Mouse (Mus musculus) heart, postnatal 0 days (tissue): Measurements from ENCODE around the gene 1600014C10Rik. TPM values are rescaled to one million over a fixed set of nuclear protein-coding genes. Genes with fewer than 3 reads are reported as not detected.

Source experiments
- ATAC-seq: fragments of 200-750 bp; cut with Nextera tagmentation; 2 replicates; pipeline ENCODE4 v1.8.0; 2017; ENCODE audit warnings: low read depth, moderate number of reproducible peaks, moderate library complexity; ENCODE audit not compliant: insufficient read depth
- DNase-seq: peaks from one replicate; pipeline ENCODE4 v3.0.0-alpha.2; 2016; ENCODE audit warnings: low spot score
- H3K27ac ChIP-seq: fragments of 300-500 bp; sonication (generic); 2 replicates; pipeline ENCODE4 v1.5.1; 2014; ENCODE audit warnings: low read depth, mild to moderate bottlenecking
- H3K27me3 ChIP-seq: fragments of 300-500 bp; sonication (generic); 2 replicates; pipeline ENCODE4 v1.6.1; 2014; ENCODE audit warnings: low read length, mixed read lengths; ENCODE audit not compliant: control insufficient read depth, insufficient read depth
- H3K36me3 ChIP-seq: fragments of 300-500 bp; sonication (generic); replicated peaks from 2 replicates; pipeline ENCODE4 v1.6.1; 2014; ENCODE audit warnings: low read length, mixed read lengths; ENCODE audit not compliant: control insufficient read depth, insufficient read depth
- H3K4me1 ChIP-seq: fragments of 300-500 bp; sonication (generic); 2 replicates; pipeline ENCODE4 v1.6.1; 2014; ENCODE audit warnings: antibody characterized with exemption; ENCODE audit not compliant: control insufficient read depth, insufficient read depth
- H3K4me2 ChIP-seq: fragments of 300-500 bp; sonication (generic); 2 replicates; pipeline ENCODE4 v1.6.1; 2014; ENCODE audit warnings: low read depth, mild to moderate bottlenecking, low read length, moderate library complexity
- H3K4me3 ChIP-seq: fragments of 300-500 bp; sonication (generic); 2 replicates; pipeline ENCODE4 v1.5.1; 2014; ENCODE audit warnings: low read depth, low read length
- H3K9ac ChIP-seq: fragments of 300-500 bp; sonication (generic); replicated peaks from 2 replicates; pipeline ENCODE4 v1.6.1; 2014; ENCODE audit warnings: low read depth, low read length, mixed read lengths
- H3K9me3 ChIP-seq: fragments of 300-500 bp; sonication (generic); replicated peaks from 2 replicates; pipeline ENCODE4 v1.6.1; 2016; ENCODE audit warnings: low read length; ENCODE audit not compliant: control insufficient read depth
- CTCF ChIP-seq: IDR thresholded peaks from 2 replicates; pipeline ENCODE4 v1.5.1; 2016; ENCODE audit warnings: antibody characterized with exemption, control low read depth, low read depth
- EP300 ChIP-seq: IDR thresholded peaks from 2 replicates; pipeline ENCODE4 v1.6.1; 2016; ENCODE audit warnings: antibody characterized with exemption, low read depth
- WGBS: fragments of 180-500 bp; shearing (Covaris S2); extraction: QIAGEN DNeasy Blood & Tissue Kit; methylation state at CpG from one replicate; pipeline ENCODE4 v1.1.7; 2014; 5-methylcytosine and 5-hydroxymethylcytosine counted together
- polyA plus RNA-seq: library from polyadenylated mRNA; unstranded; fragments of >200 nt; fragmentation: Nextera tagmentation; extraction: Ambion mirVana; gene quantifications from 2 replicates; pipeline ENCODE4 v1.2.1, GENCODE M21; 2015
- total RNA-seq: library from RNA; depleted of rRNA; stranded (reverse); fragments of >200 nt; gene quantifications from 2 replicates; pipeline ENCODE4 v1.2.3, GENCODE M21; 2014; ENCODE audit warnings: low replicate concordance; rRNA removed

1600014C10Rik gene
- total RNA-seq (15.9 and 17.5 TPM in 2 replicates), polyA plus RNA-seq (16.5 and 19.1 TPM in 2 replicates)

DNA sequence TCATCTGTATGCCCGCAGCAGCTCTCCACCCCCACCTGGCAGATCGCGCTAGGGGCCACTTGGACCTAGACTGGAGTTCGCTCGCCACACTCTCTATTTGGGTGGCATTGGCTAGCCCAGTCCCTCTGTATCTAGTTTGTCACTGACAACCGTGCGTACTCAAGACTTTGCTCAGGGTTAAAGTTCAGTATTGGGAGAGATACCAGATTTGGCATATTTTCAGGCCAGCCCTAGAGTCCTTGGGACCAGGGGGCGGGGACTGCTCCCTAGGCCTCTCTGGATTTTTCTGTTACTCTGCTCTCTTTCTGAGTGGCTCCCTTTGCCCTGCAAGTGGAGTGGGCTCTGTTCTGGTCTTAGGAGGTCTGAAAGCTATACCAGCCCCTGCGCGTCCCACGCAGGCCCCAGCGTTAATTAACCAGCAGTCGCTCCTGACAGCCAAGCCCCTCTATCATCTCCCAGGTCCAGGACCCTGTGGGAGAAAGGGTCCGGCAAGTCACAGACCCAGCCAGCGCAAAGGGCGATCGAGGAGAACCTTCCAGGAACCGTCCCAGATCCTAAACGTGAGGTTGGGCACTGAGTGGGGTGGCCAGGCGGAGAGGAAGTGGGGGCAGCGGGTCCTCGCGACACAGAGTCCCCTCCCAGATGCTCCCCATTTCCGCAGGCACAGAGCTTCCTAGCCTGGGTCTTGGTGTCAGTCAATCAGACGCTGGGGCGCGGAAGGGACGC is at the start of gene 1600014C10Rik:
TSS of gene 1600014C10Rik (plus strand) at position 256 of the 726 bp plus-strand sequence.
- no peak for TF ChIP-seq EP300
- H3K27me3 ChIP-seq: no peaks in the 10 kb centered on the region
- H3K4me1 ChIP-seq: peaks cover 10% of the 10 kb centered on the region
- peak within 1 kb of the TSS; percentile 63 for H3K4me3 ChIP-seq
- peak within 1 kb of the TSS; percentile 68 for H3K9ac ChIP-seq
- H3K27ac ChIP-seq: peak within 1 kb of the TSS; percentile 91
- H3K36me3 ChIP-seq: no peaks in the 10 kb centered on the region
- WGBS: 2% methylated on average over 28 of the region's 28 CpGs
- peak; percentile 65 for ATAC-seq
- peak; percentile 46 for DNase-seq
- H3K4me2 ChIP-seq: peak within 1 kb of the TSS; percentile 89
- no peaks in the 10 kb centered on the region for H3K9me3 ChIP-seq

DNA sequence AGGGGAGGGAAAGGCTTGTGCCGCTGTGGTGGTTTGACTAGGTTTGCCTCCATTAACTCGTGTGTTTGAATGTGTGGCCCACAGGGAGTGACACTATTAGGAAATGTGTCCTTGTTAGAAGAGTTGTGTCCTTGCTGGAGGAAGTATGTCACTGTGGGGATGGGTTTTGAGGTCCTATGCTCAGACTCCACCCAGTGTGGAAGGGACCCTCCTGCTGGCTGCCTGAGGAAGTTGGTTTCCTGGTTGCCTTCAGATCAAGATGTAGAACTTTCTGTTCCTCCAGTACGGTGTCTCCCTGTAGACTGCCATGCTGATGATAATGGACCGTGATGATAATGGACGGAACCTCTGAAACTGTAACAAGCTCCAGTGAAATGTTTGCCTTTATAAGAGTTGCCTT is 48.5 kb upstream of the 1600014C10Rik start:
- 87% methylated on average over 5 of the region's 5 CpGs for WGBS
- no peak overlapping the region for H3K9ac ChIP-seq
- no peaks in the 10 kb centered on the region for H3K4me1 ChIP-seq
- no peak overlapping the region for H3K4me3 ChIP-seq
- DNase-seq (no peak), ATAC-seq (no peak)
- TF ChIP-seq EP300 (no peak), CTCF (no peak)
- H3K4me2 ChIP-seq: no peak overlapping the region
- H3K9me3 ChIP-seq: no peaks in the 10 kb centered on the region
- H3K27ac ChIP-seq: no peak overlapping the region
- H3K27me3 ChIP-seq: no peaks in the 10 kb centered on the region
- no peaks in the 10 kb centered on the region for H3K36me3 ChIP-seq

DNA sequence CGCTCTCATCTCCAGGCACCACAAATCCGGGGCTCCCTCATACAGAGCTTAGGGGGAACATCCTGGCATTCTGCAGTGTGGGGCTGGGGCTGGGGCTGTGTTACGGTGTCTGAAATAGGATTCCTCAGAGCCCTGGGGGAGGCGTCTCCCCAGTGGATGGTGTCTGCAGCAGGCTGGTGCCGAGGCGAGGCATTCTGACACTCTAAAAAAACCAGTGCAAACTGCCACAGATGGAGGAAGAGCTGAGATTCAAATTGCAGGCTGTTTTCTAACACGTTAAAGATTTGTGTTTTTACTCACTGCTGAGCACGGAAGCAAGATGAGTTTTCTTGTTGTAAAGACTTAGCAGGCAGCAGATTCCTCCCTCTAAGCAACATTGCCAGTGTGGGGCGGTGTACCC is 42.7 kb upstream of the 1600014C10Rik start:
- H3K9me3 ChIP-seq: no peaks in the 10 kb centered on the region
- no peak overlapping the region for H3K27ac ChIP-seq
- H3K4me3 ChIP-seq: no peak overlapping the region
- DNase-seq (no peak), ATAC-seq (no peak)
- H3K36me3 ChIP-seq: no peaks in the 10 kb centered on the region
- no peaks in the 10 kb centered on the region for H3K4me1 ChIP-seq
- no peak for TF ChIP-seq CTCF
- TF ChIP-seq EP300: no peak
- no peak overlapping the region for H3K9ac ChIP-seq
- WGBS: 39% methylated on average over 9 of the region's 9 CpGs
- H3K27me3 ChIP-seq: no peaks in the 10 kb centered on the region
- H3K4me2 ChIP-seq: no peak overlapping the region

DNA sequence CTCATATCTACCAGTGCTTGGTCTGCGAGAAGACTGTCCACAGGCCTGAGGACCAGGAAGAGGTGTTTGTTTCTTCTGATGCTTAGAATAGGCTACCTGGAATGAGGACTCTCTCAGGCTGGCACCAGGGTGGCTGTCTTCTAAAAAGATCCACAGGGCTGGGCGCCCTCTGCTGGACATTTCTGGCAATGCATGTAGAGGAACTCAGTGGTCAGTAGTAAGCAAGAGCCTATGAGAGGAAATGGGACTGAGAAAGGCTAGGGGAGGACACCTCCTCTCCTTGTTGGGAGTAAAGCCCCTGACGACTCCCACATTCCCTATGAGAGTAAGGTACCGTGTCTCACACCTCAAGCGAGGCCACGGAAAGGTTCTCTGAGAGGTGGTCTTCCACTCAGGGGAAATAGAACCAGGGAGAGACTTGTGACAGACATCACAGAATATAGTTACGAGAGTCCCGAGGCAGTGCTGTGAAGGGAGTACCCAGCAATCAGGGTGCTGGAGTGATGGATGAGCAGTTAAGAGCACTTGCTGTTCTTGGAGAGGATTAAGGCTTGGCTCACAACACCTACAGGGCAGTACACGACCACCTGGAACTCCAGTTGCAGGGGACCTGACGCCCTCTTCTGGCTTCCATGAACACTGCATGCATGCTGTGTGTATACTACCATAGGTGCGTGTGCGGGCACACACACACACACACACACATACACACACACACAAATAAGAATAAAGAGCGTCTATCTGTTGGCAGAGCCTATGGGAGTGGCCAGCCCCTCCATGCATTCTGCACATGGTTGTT is 41.1 kb upstream of the 1600014C10Rik start:
- Histone ChIP-seq H3K27ac (no peak overlapping the region), H3K4me3 (no peak overlapping the region), H3K4me2 (no peak overlapping the region), H3K36me3 (no peaks in the 10 kb centered on the region), H3K9me3 (no peaks in the 10 kb centered on the region), H3K9ac (no peak overlapping the region), H3K27me3 (no peaks in the 10 kb centered on the region), H3K4me1 (no peaks in the 10 kb centered on the region)
- TF ChIP-seq CTCF: peak; percentile 95
- no peak for TF ChIP-seq EP300
- peak; percentile 55; the same call in 1 of the 2 replicates for ATAC-seq
- WGBS: 62% methylated on average over 13 of the region's 13 CpGs
- DNase-seq: peak; percentile 56

DNA sequence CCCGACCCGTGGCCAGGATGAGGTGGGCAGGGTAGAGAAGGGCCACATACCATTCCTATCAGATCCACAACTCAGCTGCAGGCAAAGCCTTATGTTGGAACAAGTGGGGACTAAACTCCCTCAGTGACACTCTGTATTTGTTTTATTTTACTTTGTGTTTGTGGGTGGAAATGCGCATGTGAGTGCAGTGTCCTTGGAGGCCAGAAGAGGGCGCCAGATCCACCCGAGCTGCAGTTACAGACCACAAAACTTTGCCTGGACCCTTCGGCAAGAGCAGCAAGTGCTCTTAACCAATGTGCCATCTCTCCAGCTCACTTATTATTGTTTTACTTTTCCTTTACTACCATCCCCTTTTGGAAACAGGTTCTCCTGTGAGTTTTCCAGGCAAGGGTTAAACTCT is 35.5 kb upstream of the 1600014C10Rik start:
- ATAC-seq (no peak), DNase-seq (no peak)
- H3K27ac ChIP-seq: no peak overlapping the region
- no peak overlapping the region for H3K4me2 ChIP-seq
- WGBS: 91% methylated on average over 6 of the region's 6 CpGs
- no peak overlapping the region for H3K9ac ChIP-seq
- H3K27me3 ChIP-seq: no peaks in the 10 kb centered on the region
- H3K4me1 ChIP-seq: no peaks in the 10 kb centered on the region
- no peak for TF ChIP-seq EP300
- no peak for TF ChIP-seq CTCF
- H3K9me3 ChIP-seq: no peaks in the 10 kb centered on the region
- no peaks in the 10 kb centered on the region for H3K36me3 ChIP-seq
- H3K4me3 ChIP-seq: no peak overlapping the region
